Mouse (Mus musculus) gastrocnemius, adult 8-10 months (tissue): ENCODE data around the gene C530008M17Rik. TPM values are rescaled to one million over a fixed set of nuclear protein-coding genes. Genes with fewer than 3 reads are reported as not detected.

ENCODE experiments used
- DNase-seq, 2 experiments: peaks; one replicate each; pipeline ENCODE4 v3.0.0; 2022; ENCODE audit warnings: low spot score in 2 of 2
- total RNA-seq, 4 experiments: library from RNA; stranded (reverse); gene quantifications; 2 replicates each; pipeline ENCODE4 v1.2.4; 2022

The C530008M17Rik gene
- total RNA-seq, 4 experiments from 2014 or later: 1.4 to 2.1 (median 1.9) TPM

DNA sequence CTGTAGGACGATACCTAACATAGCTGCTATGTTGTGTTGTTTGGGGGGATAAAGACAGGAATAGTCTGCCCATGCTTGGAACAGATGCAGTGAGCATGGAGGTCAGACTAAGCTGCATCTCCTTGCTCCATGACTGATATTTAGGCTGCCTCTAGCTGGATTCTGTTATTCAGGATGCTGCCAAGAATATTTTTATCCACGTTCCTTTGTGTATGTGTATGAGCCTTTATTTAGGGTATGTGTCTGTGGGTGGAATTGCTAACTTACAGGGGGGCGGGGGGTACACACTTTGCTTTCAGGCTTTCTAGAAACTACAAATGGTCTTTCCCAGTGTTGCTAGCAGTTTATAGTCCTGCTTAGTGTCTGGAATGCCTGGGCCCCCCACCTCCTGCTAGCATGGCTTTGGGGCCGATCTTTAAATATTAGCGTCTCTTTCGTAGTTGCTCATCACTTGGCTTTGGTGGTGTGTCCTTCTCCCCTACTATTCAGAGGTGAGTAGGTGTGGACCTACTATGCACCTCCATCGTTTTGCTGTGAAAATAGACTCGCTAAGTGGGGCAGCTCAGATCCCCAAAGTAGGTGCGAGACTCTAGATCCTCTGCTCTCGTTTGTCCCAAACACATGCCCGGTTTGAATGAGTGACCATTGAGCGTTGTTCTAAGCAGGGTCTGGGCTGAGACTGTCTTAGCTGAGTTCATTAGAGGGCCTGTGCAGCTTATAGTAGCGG is 45.0 kb downstream of the C530008M17Rik start:
- DNase-seq: no peak

GRCm38 (mm10) chr5:76702104-76702503 is 45.8 kb downstream of the C530008M17Rik start:
- DNase-seq: no peak

- no peak for DNase-seq
Observed at GRCm38 (mm10) chr5:76702646-76703045, 46.3 kb downstream of the C530008M17Rik start.

- no peak for DNase-seq
Observed at GRCm38 (mm10) chr5:76705307-76706173, 49.2 kb downstream of the C530008M17Rik start.

- no peak for DNase-seq
Observed at GRCm38 (mm10) chr5:76707072-76707471, 50.8 kb downstream of the C530008M17Rik start.

DNA sequence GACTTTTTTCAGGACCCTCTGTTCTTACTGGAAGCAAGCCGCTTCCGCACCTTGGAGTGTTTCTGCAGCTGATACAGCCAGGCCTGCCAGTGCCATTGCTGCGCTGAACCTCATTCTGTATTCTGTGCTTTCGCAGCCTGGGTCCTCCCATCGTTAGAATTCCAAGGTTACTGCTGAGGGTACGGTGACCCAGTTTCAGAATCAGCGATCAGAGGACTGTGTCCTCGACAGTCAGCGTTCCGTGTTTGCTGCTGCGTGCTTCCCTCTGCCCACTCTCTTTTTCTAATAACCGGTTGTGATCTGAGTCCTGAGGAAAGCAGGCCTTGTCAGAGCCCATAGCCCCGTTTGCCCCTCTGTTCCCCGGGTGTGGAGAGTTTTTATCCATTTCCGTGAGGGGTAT is 51.7 kb downstream of the C530008M17Rik start:
- DNase-seq: no peak

DNA sequence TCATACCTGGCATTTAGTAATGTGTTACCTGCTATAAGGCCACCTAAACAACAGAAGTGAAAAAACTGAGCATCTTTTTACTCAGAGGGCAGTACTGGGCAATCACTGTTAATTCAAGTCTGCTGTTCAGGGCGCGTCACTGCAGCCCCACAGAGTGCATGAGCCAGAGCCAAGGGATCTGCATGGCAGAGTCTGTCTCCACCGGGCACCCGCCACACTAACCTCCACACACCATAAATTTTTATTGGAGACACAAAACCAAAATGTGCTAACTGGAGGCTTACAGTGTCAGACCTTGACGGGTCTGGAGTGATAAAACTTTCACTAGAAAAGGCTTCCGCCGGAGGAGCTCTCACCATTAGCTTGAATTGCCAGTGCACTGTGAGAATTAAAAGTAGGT is 57.4 kb downstream of the C530008M17Rik start:
- no peak for DNase-seq

- DNase-seq: no peak
Observed at GRCm38 (mm10) chr5:76719954-76720353, 63.6 kb downstream of the C530008M17Rik start.

GRCm38 (mm10) chr5:76724878-76725277 is 68.6 kb downstream of the C530008M17Rik start:
- no peak for DNase-seq

DNA sequence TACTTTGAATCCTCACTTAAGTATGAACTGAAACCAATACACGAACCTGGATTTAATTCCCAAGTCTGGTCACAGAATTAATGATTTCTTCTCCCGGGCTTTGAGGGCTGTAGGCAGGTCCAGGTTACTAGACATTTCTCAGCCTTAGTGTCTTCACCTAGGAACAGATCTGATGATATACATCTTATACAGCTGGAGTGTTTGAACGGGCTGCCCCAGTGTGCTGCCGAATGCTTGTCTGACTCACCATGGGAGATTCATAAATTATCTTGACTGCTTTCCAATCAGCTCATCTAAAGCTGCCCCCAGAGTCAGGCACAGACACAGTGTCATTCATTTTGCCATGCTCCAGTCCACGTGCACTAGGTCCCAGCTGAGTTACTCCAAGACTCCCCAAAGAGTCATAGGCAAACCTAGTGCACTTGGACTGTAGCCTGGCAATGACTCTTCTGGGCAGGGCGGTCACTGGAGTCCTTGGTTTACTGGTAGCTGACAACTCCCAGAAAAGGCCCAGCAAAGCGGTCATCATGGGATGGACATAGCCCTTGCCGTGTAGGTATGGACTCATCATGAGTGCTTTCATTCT is 70.3 kb downstream of the C530008M17Rik start:
- DNase-seq: no peak

DNA sequence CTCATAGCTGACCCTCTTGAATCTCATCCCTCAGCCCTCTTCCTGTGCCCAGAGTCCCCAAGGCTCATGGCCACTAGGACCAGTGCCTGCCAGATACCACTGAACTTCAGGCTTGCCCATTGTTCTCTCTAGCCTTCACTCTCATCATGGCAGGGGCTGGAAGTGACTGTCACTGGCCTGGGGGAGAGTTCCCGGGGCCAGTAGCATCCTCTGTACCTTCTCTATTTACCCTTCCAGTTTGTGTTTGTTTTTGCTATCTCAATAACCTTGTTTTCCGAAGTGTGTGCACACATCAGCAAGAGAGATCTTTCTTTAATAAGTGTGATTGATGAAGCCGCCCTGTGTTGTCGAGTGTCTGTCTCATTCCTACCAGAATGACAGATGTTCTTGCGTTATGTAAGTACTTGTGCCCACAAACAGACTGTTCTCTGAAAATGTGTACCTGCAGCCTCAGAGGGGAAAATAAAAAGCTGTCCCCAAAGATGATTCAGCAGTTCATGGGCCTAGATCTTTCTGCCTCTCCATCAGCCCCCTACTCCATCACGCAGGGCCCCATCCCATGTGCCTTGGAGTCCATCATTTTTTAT is 76.8 kb downstream of the C530008M17Rik start:
- DNase-seq: no peak

GRCm38 (mm10) chr5:76741463-76741862 is 85.2 kb downstream of the C530008M17Rik start:
- DNase-seq: no peak

DNA sequence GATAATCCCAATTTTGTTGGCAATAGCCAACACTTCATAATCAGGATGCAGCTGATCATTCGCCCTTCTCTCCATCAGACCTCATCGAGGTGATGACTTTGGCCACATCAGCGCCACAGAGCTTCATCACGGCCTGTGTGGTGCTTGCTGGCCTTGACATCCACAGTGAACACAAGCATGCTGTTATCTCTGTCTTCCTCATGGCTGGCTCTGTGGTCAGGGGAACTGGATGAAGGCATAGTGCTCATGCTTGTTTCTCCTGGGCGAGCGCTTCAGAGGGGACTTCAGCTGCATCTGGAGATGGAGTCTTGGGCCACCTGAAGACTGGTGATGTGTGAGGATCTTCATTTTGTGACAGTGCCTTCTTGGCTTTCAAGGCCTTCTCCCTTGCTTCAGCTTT is 85.8 kb downstream of the C530008M17Rik start:
- DNase-seq: no peak

GRCm38 (mm10) chr5:76744737-76745209 is 88.5 kb downstream of the C530008M17Rik start:
- DNase-seq: no peak

GRCm38 (mm10) chr5:76747851-76748250 is 91.5 kb downstream of the C530008M17Rik start:
- no peak for DNase-seq

DNA sequence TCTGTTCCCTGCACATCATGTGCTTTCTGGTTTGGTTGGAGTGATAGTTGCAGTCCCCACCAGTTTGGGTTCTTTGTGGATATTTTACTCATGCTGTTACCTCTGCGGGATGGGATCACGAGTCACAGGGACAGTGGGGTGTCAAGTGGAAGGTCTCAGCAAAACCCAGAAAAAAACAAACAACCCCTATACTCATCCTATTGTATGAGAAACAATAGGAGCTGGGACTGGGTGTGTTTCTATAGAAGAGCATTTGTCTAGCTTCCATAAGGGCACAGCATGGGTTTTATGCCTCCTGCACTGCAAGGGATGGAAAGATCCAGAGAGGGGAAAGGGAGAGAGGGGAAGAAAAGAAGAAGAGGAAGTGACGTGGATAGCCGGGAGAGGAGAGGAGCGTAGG is 96.0 kb downstream of the C530008M17Rik start:
- no peak for DNase-seq

- no peak for DNase-seq
Observed at GRCm38 (mm10) chr5:76760349-76760748, 104.0 kb downstream of the C530008M17Rik start.

- no peak for DNase-seq
Observed at GRCm38 (mm10) chr5:76762030-76762698, 105.9 kb downstream of the C530008M17Rik start.

GRCm38 (mm10) chr5:76763148-76763701 is 106.9 kb downstream of the C530008M17Rik start:
- peak in 1 of 2 experiments; percentile 4 for DNase-seq

- no peak for DNase-seq
Observed at GRCm38 (mm10) chr5:76763731-76764130, 107.4 kb downstream of the C530008M17Rik start.

GRCm38 (mm10) chr5:76769014-76769413 is 112.7 kb downstream of the C530008M17Rik start:
- no peak for DNase-seq
